Mouse (Mus musculus) gastrocnemius, postnatal 10 days (tissue): ENCODE data around the gene Spns2. TPM values are rescaled to one million over a fixed set of nuclear protein-coding genes. Genes with fewer than 3 reads are reported as not detected.
"Not testable (repeated sequence)": the region's sequence is repeated elsewhere in the genome, so short reads cannot be mapped to it uniquely, and the experiment has no call there.

Experiments used
- DNase-seq: peaks from one replicate; pipeline ENCODE4 v3.0.0; 2021; ENCODE audit warnings: mixed read lengths
- total RNA-seq, 2 experiments: library from RNA; stranded (reverse); gene quantifications; 2 replicates each; pipeline ENCODE4 v1.2.3; 2021

Gene Spns2
- total RNA-seq, 2 experiments from 2014 or later = 15.8 to 20.0 TPM

DNA sequence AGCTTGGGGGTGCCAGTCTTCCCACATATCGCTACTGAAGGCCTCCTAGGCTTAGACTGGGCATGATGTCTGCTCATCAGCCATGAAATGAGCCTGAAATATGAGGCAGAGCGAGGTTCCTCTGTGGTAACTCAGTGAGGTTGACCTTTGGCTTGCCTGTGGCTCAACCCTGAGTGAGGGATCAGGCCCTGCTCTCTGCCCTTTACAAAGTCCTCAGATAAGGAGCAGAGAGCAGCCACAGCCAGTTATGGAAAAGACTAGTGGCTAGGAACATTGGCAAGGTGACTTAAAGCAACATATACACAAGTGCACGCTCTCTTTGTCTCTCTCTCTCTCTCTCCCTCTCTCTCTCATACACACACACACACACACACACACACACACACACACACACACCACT lies 14.8 kb downstream of the Spns2 start:
- DNase-seq = no peak

DNA sequence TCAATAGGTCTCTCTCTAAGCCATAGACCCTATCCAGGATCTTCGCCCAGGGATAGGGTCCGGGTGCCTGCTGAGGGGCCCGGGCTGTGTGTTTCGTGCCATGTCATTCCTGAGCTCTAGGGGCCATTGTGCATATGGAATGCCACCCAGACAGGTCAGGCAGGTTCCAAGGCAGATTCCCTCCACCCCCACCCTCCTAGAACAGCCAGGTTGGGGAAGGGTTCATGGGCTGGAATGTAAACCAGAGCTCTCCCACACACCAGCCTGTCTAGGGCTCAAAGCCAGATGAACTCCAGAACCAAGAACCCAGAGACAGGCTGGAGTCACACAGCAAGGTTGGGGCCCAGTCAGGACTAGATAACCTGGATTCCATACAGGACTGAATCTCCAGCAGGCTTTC lies 16.2 kb downstream of the Spns2 start:
- no peak for DNase-seq

DNA sequence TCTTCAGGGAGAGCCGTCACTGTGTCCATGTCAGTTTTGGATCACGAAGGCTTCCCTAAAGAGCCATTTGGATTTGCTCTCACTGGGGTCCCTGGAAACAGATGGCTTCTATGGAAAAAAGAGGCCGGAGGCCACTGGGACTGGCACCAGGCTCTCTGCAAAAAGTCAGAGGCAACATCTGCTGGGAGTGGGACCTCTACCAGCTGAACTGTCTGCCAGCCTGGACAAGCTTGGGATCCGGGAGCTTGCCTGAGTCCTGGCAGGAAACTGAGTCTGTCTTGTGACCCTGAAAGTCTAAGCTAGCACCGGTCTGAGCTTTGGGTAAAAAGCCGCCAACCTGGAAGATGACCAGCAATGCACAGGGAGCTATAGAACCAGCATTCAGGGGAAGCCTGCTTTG lies 18.3 kb downstream of the Spns2 start:
- DNase-seq = no peak

DNA sequence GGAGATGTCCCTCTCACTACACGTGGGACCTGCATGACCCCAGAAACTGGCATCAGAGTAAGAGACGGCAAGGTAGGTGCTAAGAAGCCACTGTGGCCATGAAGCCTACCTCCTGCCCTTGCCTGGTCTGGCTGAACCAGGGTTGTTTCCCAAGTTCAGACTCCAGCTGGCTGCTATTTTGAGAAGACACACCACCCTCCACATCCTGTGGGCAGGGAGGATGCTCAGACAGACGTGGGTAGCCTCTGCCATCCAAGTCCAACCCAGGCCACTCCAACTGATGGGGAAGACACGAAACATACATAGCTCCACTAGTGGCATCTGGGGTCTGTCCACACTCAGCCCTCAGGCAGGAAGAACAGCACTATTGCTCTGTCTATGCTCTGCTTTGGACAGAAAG lies 19.7 kb downstream of the Spns2 start:
- DNase-seq = no peak

DNA sequence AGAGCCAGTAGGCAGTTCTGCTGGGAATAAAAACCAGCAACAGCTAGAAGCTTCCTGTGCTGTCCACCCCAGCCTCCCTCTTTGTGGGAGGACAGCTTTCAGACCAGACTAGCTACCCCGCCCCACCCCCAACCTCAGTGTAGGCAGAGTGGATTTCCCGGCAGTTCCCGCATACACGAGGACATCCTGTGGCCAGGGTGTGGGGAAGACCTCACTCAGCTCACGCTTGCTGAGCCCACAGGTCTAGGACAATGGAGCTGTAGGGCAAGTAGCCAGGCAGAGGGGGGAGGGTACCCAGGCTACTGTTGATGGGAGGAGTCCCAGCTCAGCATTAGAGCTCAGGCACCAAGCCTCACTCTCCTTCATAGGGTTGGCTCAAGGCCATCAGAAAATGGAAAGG lies 20.5 kb downstream of the Spns2 start:
- DNase-seq = peak; percentile 58

DNA sequence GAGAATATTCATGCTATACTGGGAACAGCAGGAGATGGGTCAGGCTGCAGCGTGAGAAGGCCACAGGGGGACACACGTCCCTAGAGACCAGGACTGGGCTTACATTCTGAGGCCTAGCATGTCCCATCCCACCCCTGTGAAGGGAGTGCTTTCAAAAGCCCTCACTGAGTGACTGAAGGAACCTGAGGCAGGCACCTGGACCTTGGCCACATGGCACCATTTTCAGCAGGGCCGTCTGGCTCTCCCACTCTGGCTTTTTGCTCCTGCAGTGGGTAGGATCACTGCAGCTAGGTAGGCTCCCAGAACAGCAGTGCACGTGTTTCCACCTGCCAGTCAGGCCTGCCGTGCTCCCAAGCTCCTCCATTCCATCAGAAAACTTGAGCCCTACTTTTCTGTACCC lies 21.2 kb downstream of the Spns2 start:
- DNase-seq = no peak

DNA sequence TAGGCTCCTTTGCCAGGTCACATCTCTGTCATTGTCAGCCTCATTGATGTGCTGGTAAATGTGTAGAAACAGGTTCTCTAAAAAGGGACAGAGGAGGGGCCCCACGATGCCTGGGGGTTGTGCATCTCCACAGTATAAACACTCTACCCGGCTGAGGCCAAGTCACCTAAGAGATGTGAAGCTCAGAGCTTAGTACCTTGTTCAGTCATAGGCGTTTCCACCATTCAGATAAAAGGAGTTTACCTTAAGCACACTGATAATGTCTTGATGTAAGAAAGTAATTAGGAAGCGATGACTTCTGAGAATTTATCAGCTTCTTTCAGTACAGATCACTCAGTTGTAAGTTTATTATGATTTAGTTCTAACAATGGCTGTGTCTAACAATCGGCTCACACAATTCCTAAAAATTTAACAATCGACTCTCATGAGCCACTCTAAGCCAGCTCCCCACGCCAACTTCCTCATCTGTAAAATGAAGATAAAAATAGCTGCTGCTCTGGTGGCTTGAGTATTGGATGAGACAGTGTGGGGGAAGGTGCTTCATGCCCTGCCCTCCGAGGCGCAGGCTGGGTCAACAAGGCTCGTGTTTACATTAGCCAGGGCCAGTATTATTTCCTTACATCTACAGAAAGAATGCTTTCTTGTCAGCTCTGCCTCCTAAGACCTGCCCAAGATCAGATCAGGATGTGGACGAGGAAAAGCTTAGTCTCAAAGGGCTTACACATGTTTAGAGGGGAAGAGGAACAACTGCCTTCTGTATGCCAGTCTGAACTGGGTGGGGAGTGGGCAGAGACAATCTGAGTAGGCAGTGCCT lies 22.8 kb downstream of the Spns2 start:
- no peak for DNase-seq

DNA sequence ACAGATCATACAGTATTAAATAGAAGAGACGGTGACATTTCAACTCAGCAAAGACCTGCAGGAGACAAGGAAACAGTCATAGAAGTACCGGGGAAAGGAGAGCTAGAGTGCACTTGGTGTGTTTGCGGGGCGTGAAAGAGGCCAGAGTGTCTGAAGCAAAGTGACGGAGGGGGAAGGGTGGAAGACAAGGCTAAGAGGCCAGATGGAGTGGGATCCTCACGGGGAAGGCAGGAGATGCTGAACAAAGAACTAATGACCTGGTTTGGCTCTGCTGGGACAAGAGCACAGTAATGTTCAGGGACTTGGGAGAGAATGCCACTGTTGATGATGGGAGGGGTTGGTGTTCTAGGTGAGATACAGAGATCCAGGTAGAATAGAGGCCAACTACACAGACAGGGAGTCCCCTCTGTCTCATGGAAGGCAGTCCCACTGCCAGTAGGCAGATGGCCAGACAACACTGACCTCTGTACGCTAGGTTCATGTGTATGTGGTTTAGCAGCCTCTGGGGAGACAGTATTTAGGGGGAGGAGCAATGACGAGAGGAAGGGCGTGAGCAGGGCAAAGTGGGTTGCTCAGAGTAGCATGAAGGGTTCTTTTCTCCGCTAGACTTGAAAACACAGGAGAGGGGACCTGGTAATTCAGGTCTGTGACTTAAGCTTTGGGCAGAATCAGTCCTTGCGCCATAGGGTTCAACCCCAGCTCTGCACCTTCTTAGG lies 23.6 kb downstream of the Spns2 start:
- DNase-seq = no peak

DNA sequence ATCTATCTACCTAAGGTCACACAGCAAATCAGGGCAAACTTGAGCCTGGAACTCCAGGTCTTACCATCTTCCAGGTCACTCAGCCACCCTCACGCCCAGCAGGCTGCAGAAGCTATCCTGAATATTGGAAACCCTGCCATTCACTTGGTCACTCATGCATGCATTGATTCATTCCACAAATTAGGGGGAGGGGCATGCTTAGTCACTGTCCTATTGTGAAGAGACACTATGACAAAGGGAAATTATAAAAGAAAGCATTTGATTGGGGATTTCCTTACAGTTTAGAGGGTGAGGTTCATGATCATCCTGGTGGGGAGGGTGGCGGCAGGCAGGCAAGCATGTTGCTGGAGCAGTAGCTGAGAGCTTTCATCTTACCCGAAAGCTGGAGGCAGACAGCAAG lies 24.9 kb downstream of the Spns2 start:
- DNase-seq = no peak

DNA sequence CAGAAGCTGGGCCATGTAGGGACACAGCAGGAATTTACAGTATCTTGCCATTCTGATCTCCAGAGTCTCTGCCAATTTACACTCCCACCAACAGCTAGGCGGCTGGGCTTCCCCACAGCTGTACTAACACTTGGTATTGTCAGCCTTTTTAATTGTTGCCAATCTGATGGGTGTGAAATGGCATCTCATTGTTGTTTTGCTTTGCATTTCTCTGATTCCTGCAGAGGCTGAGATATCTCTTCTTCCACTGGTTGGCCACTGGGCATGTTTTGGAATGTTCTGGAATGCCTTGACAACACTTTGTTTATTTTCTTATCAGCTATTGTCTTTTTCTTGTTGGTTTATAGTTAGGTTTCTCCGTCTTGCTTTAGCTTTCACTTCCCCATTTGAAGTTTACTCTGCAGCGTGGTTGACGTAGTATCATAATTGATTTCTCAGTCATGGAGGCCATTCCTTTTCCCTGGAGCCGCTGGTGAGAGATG lies 28.2 kb downstream of the Spns2 start:
- no peak for DNase-seq

DNA sequence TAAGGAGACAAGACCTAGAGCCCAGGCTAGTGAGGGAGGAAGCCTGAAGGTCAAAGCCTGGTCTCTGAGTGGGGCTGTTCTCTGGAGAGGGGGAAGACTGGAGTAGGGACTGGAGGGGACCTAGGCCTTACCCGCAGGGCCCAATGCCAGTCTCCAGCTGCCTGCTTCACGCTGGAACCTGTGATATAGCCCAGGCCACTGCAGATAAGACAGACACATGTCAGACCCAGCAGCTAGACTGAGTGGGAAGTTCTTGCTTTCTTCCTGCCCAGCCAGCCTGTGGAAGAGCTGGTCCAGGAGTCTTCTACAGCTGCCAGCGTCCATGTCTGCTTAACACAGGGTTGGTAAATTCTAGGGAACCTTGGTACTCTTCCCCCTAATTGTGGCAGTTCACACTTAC lies 31.2 kb downstream of the Spns2 start:
- DNase-seq = no peak

DNA sequence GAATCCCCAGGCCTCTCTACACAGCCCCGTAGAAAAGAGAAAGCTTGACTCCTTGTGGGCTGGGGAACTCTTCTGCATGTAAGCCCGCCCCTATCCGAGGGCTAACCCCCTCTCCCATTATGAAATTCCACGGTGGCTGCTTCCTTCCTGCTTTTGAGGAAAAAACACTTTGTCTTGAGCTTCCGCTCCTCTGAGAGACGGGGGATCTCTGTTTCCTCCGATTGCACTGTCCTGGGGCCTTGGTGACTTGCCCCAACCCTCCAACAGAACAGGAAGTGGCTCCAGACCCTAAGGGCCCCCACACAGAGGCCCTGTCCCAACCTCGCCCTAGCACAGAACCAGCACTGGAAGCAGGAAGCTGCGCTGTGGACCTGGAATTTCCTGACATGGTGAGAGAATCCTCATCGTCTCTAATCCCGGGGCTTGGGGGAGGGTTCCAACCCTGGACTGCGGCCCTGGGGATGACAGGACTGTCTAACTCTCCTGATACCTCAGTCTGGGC lies 31.7 kb downstream of the Spns2 start:
- no peak for DNase-seq

DNA sequence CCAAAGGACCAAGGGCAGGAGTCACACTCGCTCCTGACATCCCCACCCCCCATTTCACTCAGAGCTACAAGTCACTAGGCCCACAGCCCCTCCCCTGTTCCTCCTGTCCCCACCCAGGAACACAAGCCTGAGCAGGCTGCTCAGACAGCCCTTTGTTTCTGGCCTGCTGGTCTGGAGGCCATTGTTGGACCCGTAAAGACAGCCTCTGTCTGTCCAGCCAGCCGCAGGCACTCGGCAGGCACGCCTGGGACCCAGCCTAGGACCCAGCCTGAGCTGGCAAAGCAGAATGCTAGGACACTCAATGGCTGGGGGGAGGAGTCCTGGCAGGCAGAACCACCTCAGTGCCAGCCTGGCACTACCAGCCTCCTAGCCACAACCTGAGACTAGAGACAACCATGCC lies 34.0 kb downstream of the Spns2 start:
- DNase-seq = no peak

DNA sequence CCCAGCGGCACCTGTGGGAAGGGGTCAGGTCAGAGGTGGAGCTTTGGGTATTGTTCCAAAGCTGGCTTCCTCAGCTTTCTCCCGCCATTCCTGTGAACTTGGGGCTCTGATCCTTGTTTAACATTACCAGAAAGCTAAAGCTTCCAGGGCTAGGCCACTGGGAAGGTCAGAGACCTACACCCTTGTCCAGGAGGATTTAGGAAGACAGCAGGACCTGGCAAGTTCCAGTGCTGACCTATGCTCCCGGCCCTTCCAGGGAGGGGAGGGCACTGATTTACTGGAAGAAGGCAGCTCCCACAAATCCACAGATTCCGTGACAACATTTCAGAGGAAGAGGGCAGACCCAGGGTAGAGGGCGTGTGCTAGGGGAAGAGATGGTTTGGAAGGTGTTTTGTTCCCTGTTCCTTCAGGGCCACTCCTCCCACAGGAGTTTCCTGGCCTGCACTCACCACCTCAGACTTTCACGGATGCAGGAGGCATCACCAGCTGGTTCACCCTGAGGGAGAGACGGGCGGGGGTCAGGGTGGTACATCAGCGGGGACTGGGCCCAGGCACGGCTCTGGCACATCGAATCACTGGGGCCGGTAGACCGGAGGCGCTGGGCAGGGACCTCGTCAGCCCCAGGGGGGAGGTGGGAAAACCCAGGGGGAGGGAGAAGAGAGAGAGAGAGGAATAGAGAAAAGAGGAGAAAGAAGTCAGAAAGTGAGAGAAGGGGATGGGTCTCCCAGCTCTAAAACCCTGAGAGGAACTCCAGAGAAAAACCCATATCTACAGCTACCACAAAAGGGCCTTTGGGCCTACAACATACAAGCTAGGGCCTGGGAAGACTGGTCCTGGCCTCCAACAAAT lies 36.4 kb downstream of the Spns2 start:
- DNase-seq = no peak

DNA sequence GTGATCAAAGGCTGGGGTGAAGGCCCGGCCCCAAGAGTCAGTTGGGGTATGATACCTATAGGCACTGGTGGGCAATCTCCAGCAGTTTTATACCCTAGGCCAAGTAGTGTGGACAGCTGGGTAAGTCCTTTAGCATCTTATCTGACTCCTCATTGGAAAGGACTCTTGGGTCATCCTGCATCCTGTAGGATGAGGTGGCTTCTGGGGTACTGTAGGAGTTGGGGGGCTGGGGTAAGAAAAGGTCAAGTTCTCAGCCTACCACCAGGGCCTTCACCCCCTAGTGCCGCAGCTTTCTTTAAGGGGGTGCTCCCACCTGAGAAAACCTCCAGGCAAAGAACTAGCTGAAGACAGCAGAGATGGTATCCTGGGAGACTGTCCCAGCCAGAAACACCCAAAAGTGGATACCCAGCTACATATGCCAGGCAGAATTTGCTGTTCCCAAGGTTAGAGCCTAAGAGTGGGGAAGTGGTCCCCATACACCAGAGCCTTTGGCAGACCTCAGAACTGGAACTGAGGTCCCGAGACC lies 37.5 kb downstream of the Spns2 start:
- no peak for DNase-seq

DNA sequence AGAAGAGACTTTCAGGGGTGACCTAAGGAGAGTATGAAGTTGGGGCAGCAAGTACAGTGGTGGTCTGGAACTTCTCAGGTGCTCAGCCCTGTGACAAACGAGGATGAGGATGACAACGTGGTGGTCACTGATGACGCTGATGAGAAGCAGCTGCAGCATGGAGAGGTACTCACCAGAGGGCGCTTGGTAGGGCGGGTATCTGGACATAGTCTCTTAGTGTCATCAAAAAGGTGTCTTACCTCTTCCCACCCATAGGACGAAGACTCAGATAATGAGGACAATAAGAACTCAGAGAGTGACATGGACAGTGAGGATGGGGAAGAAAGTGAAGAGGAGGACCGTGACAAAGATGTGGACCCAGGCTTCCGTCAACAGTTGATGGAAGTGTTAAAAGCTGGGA lies 42.2 kb downstream of the Spns2 start:
- DNase-seq = no peak

DNA sequence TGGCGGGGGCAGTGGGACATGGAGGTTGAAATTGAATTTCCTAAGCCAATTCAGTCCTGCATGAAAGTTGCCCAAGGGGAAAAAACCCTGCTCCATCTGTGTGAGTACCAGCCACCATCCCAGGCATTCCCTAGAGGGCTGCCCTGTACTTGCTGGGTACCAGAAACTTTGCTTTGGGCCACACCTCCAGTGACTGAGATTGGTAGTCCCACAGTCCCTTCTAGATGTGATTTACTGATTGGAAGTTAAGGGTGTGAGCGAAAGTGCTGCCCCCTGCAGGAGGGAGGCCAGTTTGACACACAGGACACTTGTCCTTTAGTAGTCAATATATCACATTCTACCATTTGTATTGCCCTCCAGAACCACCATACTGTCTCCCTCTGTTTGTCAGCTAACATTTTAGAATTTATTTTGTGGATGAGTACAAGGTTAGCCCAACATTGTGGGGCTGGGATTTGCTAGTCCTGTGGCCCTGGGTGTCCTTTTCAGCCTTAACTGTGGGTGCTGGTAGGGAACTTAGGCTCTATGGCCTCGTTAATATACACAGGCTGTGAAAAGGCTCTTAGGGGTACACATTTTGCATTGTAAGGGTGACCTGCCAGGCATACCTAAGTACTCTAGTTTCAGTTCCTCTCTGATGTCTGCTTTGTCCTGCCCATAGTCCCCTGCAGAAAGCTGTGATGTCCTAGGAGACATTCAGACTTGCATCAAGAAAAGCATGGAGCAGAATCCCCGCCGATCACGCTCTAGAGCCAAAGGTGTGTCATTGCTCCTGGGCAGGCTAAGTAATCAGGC lies 43.2 kb downstream of the Spns2 start:
- no peak for DNase-seq

DNA sequence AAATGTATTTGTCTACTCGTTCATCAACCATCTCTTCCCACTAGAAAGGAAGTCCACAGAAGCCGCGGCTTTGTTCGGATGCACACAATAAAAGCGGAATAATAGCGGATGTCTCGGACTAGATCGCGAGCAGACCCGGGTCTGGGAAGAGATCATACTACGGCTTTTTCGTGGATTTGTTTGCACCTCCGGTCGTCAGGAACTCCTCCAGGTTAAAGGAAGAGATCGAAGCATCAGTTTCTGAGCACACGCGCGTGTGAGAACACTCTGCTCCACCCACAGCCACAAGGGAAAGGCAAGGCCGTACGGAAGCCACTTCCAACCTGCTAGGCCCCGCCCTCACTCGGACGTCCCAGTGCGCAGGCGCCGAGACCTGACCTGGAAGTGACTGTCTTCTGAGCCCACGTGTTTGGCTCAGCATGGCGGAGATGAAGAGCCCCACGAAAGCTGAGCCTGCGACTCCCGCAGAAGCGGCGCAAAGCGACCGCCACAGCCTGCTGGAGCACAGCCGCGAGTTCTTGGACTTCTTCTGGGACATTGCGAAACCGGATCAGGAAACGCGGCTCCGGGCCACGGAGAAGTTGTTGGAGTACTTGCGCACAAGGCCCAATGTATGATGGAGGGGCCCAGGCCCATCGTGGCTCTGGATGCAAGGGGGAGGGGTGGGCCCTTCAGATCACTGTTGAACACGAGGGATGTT lies 48.6 kb downstream of the Spns2 start, which contains the start of gene Mybbp1a:
TSS of gene Mybbp1a (plus strand) at position 391 of the 700 bp plus-strand sequence.
- DNase-seq = peak; percentile 99

DNA sequence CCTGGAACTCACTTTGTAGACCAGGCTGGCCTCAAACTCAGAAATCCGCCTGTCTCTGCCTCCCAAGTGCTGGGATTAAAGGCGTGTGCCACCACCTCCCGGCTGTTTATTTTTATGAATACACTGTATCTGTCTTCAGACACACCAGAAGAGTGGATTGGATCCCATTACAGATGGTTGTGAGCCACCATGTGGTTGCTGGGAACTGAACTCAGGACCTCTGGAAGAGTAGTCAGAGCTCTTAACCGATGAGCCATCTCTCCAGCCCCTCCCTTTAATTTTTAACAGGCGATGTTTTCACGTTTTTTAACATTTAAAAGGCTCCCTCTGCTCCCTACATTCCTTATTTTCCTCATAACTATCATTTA lies 49.1 kb downstream of the Spns2 start:
- DNase-seq = not testable (repeated sequence)

DNA sequence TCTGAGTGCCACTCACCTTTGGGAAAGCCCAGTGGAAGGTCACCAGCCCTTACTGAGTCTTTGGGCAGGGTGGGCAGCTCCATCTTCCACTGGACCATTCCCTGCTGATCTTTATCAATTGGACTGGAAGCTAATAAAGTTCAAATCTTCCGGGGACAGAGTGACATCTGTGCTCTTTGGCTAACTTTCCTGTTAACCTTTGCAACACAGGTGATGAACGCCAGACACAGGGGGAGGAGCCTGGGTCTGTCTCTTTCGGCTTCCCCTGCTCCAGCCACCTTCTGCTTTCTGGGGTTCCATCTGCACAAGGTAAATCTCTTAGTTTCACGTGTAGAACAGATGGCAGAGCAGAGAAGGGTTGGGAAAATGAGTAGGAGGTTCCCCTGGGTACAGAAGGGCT lies 51.3 kb downstream of the Spns2 start:
- no peak for DNase-seq
